Mouse (Mus musculus): ENCODE data around the gene Smyd3.

DNA sequence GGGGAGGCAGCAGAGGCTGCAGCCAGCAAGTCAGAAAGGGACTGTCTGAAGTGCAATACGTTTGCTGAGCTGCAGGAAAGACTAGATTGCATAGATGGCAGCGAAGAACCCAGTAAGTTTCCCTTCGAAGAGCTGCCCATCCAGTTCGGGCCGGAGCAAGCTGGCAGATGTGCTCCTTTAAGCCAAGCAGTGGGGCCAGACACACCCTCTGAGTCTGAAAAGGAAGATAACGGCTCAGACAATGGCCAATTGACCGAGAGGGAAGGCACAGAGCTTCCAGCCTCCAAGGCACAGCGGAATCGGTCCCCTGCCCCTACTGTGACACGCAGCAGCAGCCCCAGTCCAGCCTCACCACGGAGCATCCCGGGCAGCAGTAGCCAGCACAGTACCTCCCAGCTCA lies 602.8 kb downstream of the Smyd3 start:
- TF ChIP-seq MYOG (IDR thresholded peaks at IDR 0.05; ENCODE audit: control insufficient read depth, extremely low read depth, insufficient read length), result no peak
- TF ChIP-seq CTCF (IDR thresholded peaks at IDR 0.05; ENCODE audit: control insufficient read depth, insufficient read depth, insufficient read length), result no peak
- no peak for TF ChIP-seq MAX (IDR thresholded peaks at IDR 0.05)
- no peak for TF ChIP-seq CEBPB (IDR thresholded peaks at IDR 0.05; ENCODE audit: low read depth)
- no peak for TF ChIP-seq USF1 (IDR thresholded peaks at IDR 0.05; ENCODE audit: low read depth)

Data from C2C12 (cell line).